ENCODE assay signal across 8 mouse cellular contexts in the genomic region with DNA sequence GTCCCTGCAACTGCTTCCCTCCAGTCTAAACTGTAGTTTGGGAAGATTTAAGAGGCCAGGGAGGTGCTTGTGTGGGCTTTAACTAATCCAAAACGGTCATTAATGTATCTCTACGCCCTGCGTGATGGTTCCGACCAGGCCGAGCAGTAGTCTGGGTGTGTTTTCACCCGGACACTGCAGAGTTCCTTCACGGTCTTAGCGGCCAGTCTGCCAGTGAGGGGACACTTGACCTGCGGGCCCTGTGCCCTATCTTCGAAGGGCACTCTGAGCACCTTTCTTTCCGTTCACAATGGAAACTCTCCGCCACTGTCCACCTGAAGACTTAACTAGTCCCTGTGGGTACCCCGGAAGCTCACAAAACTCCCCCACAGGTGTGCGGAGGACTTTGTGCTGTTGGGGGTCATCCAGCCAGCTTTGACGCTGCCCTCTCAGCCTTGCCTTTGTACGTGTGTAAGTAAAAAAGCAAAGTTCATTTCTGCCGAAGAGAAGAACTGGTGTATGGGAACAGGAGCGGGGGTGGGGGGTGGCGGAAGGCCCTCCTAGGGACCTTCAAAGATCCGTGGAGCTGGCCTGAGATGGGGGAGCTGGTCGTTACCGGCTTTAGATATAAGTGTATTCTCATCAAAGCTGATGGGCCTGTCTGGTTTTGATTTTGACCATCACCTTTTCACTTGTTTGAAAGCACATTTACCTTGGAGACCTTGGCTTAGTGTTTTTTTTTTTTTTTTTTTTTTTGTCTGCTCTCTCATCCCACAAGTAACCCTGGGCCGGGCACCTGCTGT. TPM values are rescaled to one million over a fixed set of nuclear protein-coding genes. Genes with fewer than 3 reads are reported as not detected.
DNase-seq lines count a peak whose midpoint lies in the region; ATAC-seq and TF ChIP-seq lines count a peak whose summit lies in the region.

No protein-coding gene starts in this region.

- peak overlapping the region; percentile 98 for H3K4me2 ChIP-seq in heart, postnatal 0 days (ENCODE audit: low read depth, low read length)
- H3K4me2 ChIP-seq in midbrain, embryonic 13.5 days (replicated peaks): peak overlapping the region; percentile 86

- no peaks in the 10 kb centered on the region for H3K9me3 ChIP-seq in heart, postnatal 0 days (replicated peaks; ENCODE audit: control insufficient read depth, low read length)
- no peaks in the 10 kb centered on the region for H3K9me3 ChIP-seq in midbrain, embryonic 13.5 days

- peak overlapping the region; percentile 96 for H3K9ac ChIP-seq in heart, postnatal 0 days (replicated peaks; ENCODE audit: low read depth, low read length)
- peak overlapping the region; percentile 93 for H3K9ac ChIP-seq in midbrain, embryonic 13.5 days (replicated peaks)

- no peaks in the 10 kb centered on the region for H3K27me3 ChIP-seq in heart, postnatal 0 days (ENCODE audit: control insufficient read depth, insufficient read depth, low read length)
- no peaks in the 10 kb centered on the region for H3K27me3 ChIP-seq in midbrain, embryonic 13.5 days

- H3K27ac ChIP-seq in heart, postnatal 0 days (ENCODE audit: low read depth): peak overlapping the region; percentile 97
- peak overlapping the region; percentile 61 for H3K27ac ChIP-seq in midbrain, embryonic 13.5 days

- H3K36me3 ChIP-seq in heart, postnatal 0 days (replicated peaks; ENCODE audit: control insufficient read depth, insufficient read depth, low read length): no peaks in the 10 kb centered on the region
- H3K36me3 ChIP-seq in midbrain, embryonic 13.5 days: no peaks in the 10 kb centered on the region

- TF ChIP-seq CTCF in heart, postnatal 0 days (IDR thresholded peaks at IDR 0.05; ENCODE audit: low read depth): no peak

- H3K4me1 ChIP-seq in heart, postnatal 0 days (ENCODE audit: control insufficient read depth, insufficient read depth): peaks cover 28% of the 10 kb centered on the region
- H3K4me1 ChIP-seq in midbrain, embryonic 13.5 days (replicated peaks): peaks cover 67% of the 10 kb centered on the region

- intact Hi-C loops in heart, postnatal 25 days (cut with DNase I): loop anchor here (2.0 to 10.0 kb wide), 2 partner anchors 31 to 187 kb away; no protein-coding TSS in a partner anchor

- no peak for ATAC-seq in heart, postnatal 0 days (ENCODE audit: insufficient read depth, low read depth)
- ATAC-seq in midbrain, embryonic 13.5 days: no peak

- TF ChIP-seq EP300 in heart, postnatal 0 days (IDR thresholded peaks at IDR 0.05; ENCODE audit: low read depth): no peak

- H3K4me3 ChIP-seq in heart, postnatal 0 days (ENCODE audit: low read depth, low read length): peak overlapping the region; percentile 93
- H3K4me3 ChIP-seq in midbrain, embryonic 13.5 days (replicated peaks): peak overlapping the region; percentile 90

- whole genome bisulfite sequencing in heart, postnatal 0 days: 9% methylated on average over 23 of the region's 23 CpGs
- WGBS in midbrain, embryonic 13.5 days: 2% methylated on average over 23 of the region's 23 CpGs

- DNase-seq in heart, adult 11 months: peak; percentile 96
- DNase-seq in heart, postnatal 25 days (ENCODE audit: low spot score): no peak
- peak; percentile 22 to 39 for DNase-seq in cerebellum, postnatal 36 days
- peak; percentile 21 for DNase-seq in heart, postnatal 0 days (ENCODE audit: low spot score)
- DNase-seq in kidney, postnatal 36 days: peak; percentile 56 to 69
- peak; percentile 40 for DNase-seq in thymus, postnatal 0 days (ENCODE audit: low spot score)
- no peak for DNase-seq in layer of hippocampus, postnatal 14 days (ENCODE audit: low spot score in 2 of 2)

RNA-seq across cellular contexts. Expression of gene Zfp710, which starts 3.2 kb away (rescaled TPM):
- total RNA-seq in heart, postnatal 25 days (2021): 10 to 100 TPM; 27.7 to 29.9 TPM
- total RNA-seq in heart, postnatal 0 days (2014; rRNA removed; ENCODE audit: low replicate concordance): 25.5 and 29.7 TPM in 2 replicates
- 7.5 TPM in 2 replicates for polyA plus RNA-seq in heart, postnatal 0 days (2015; fragmentation: Nextera tagmentation; extraction: Ambion mirVana)
- polyA plus RNA-seq in midbrain, embryonic 13.5 days (2015; fragmentation: Nextera tagmentation; extraction: Ambion mirVana): 21.3 and 25.1 TPM in 2 replicates
- polyA plus RNA-seq in thymus, postnatal 0 days (2015; fragmentation: Nextera tagmentation; extraction: Ambion mirVana): 6.5 and 7.3 TPM in 2 replicates
- total RNA-seq in layer of hippocampus, postnatal 14 days (2021): 10 to 100 TPM; 17.5 to 18.0 TPM

Comparison
In these comparisons a context has a peak if more than half of its experiments do, and no peak if none do; other contexts are left out.
1. DNase-seq: peak in heart, adult 11 months (single experiment), cerebellum, postnatal 36 days (2 of 2), heart, postnatal 0 days (single experiment), kidney, postnatal 36 days (2 of 2) and thymus, postnatal 0 days (single experiment); none in heart, postnatal 25 days (single experiment) and layer of hippocampus, postnatal 14 days (0 of 2).